14 mouse cellular contexts compared by ENCODE assay signal in the genomic region with DNA sequence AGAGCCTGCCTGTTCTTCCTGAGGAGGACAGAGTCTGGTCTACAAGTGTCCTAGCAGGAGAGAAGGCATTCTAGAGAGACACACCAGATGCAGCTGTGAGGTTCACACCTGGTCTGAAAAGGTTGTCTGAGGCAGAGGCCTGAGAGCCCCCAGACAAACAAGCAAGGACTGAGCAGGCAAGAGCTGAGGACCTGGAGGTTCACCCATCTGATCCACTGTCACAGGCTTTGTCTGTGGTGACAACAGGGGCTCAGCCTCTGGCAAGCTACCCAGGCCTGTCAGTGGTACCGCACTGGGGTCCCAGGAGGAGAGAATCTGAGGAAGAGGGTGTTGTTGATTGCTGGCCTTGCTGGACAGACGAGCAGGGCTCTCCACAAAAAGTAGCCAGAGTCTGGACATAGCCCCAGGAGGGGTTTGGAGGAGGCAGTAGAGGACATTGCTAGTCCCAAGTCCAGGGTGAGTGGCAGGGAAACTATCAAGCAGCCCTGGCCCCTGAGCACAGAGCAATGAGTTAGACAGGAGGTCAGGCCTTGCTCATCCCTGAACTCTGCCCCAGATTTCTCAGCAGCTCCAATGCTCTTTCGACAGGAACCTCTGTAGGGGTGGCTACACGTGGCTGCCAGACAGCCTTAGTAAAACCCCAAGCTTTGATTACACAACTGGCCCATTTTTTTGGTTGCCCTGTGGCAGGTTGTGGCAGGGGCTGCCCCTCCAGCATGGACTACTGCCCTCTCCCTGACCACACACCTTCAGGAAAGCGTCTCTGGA. TPM values are rescaled to one million over a fixed set of nuclear protein-coding genes. Genes with fewer than 3 reads are reported as not detected.
DNase-seq lines count a peak whose midpoint lies in the region; ATAC-seq lines count a peak whose summit lies in the region.
"Had no signal": no experiment of that assay in that cellular context is flagged by ENCODE, and none has a peak within 500 bp of the region (broad histone marks: within the 10 kb centered on the region; RNA-seq: fewer than 3 reads in every experiment).

No protein-coding gene starts in this region.

- H3K4me1 ChIP-seq in midbrain, embryonic 13.5 days (replicated peaks), result 0 out of 2 replicates have a peak, but pooled peaks cover 3% of the 10 kb centered on the region
- peaks cover 16% of the 10 kb centered on the region for H3K4me1 ChIP-seq in hindbrain, embryonic 12.5 days

- H3K27ac ChIP-seq in midbrain, embryonic 13.5 days, result no peak overlapping the region
- H3K27ac ChIP-seq in hindbrain, embryonic 12.5 days, result no peak overlapping the region
- H3K27ac ChIP-seq: hindbrain, embryonic 10.5 days; limb, embryonic 15.5 days had no signal

- peaks cover 4% of the 10 kb centered on the region; the same call in 1 of the 2 replicates for H3K27me3 ChIP-seq in midbrain, embryonic 13.5 days
- peaks cover 3% of the 10 kb centered on the region; the same call in 1 of the 2 replicates for H3K27me3 ChIP-seq in hindbrain, embryonic 12.5 days
- H3K27me3 ChIP-seq: limb, embryonic 15.5 days had no signal

- H3K9me3 ChIP-seq in midbrain, embryonic 13.5 days, result no peaks in the 10 kb centered on the region
- no peaks in the 10 kb centered on the region for H3K9me3 ChIP-seq in hindbrain, embryonic 12.5 days (replicated peaks)
- H3K9me3 ChIP-seq: hindbrain, embryonic 10.5 days; limb, embryonic 15.5 days had no signal

- H3K36me3 ChIP-seq in midbrain, embryonic 13.5 days, result peaks cover 21% of the 10 kb centered on the region
- H3K36me3 ChIP-seq in hindbrain, embryonic 12.5 days, result peaks cover 15% of the 10 kb centered on the region; the same call in 1 of the 2 replicates

- H3K4me2 ChIP-seq in midbrain, embryonic 13.5 days (replicated peaks), result no peak overlapping the region
- no peak overlapping the region for H3K4me2 ChIP-seq in hindbrain, embryonic 12.5 days (replicated peaks)
- H3K4me2 ChIP-seq: limb, embryonic 15.5 days had no signal

- H3K9ac ChIP-seq in midbrain, embryonic 13.5 days (replicated peaks), result no peak overlapping the region
- no peak overlapping the region for H3K9ac ChIP-seq in hindbrain, embryonic 12.5 days
- H3K9ac ChIP-seq: limb, embryonic 15.5 days had no signal

- no peak overlapping the region for H3K4me3 ChIP-seq in midbrain, embryonic 13.5 days (replicated peaks)
- H3K4me3 ChIP-seq in hindbrain, embryonic 12.5 days, result no peak overlapping the region
- H3K4me3 ChIP-seq: hindbrain, embryonic 10.5 days; limb, embryonic 15.5 days had no signal

- WGBS in midbrain, embryonic 13.5 days, result 81% methylated on average over 5 of the region's 5 CpGs
- 80% methylated on average over 5 of the region's 5 CpGs for WGBS in hindbrain, embryonic 12.5 days

- no peak for ATAC-seq in midbrain, embryonic 13.5 days
- ATAC-seq in hindbrain, embryonic 12.5 days (ENCODE audit: low FRiP score), result no peak
- ATAC-seq: activated CD4-positive, CD25-positive, alpha-beta regulatory T cell, adult 4 months had no signal

- intact Hi-C loops in heart, postnatal 14 days (cut with DNase I), result no loop called here

- DNase-seq in heart, adult 11 months, result peak; percentile 91
- DNase-seq in heart, postnatal 14 days, result no peak
- DNase-seq in 3T3-L1 (ENCODE audit: low read depth, low spot score), result peak; percentile 55
- peak; percentile 58 for DNase-seq in adrenal gland, postnatal 14 days
- DNase-seq in kidney, postnatal 25 days, result peak; percentile 70 to 94
- no peak for DNase-seq in embryo, embryonic 9.5 days (ENCODE audit: extremely low spot score)
- DNase-seq: heart, adult 18-20 months; right cerebral cortex, postnatal 25 days; thymus, postnatal 25 days had no signal

RNA-seq across cellular contexts. Expression of gene Pim3, which starts 8.6 kb away (rescaled TPM):
- total RNA-seq in heart, postnatal 14 days (2021), result 10 to 100 TPM; 97.7 to 97.8 TPM
- 70.9 and 76.5 TPM in 2 replicates for total RNA-seq in adrenal gland, postnatal 14 days (2021)
- 42.0 and 47.6 TPM in 2 replicates for polyA plus RNA-seq in midbrain, embryonic 13.5 days (2015; fragmentation: Nextera tagmentation; extraction: Ambion mirVana)
- 45.3 and 48.0 TPM in 2 replicates for polyA plus RNA-seq in hindbrain, embryonic 12.5 days (2016; fragmentation: Nextera tagmentation; extraction: Ambion mirVana)

RNA-seq across cellular contexts. Expression of gene Creld2, which starts 51.2 kb away (rescaled TPM):
- total RNA-seq in heart, postnatal 14 days (2021), result 10 to 100 TPM; 12.1 to 22.5 TPM
- 33.0 and 35.0 TPM in 2 replicates for total RNA-seq in adrenal gland, postnatal 14 days (2021)
- 55.7 and 56.2 TPM in 2 replicates for polyA plus RNA-seq in midbrain, embryonic 13.5 days (2015; fragmentation: Nextera tagmentation; extraction: Ambion mirVana)
- 65.2 and 74.8 TPM in 2 replicates for polyA plus RNA-seq in hindbrain, embryonic 12.5 days (2016; fragmentation: Nextera tagmentation; extraction: Ambion mirVana)

RNA-seq across cellular contexts. Expression of gene Alg12, which starts 51.5 kb away (rescaled TPM):
- total RNA-seq in heart, postnatal 14 days (2021), result 1 to 10 TPM; 9.2 to 9.9 TPM
- total RNA-seq in adrenal gland, postnatal 14 days (2021), result 14.3 and 14.8 TPM in 2 replicates
- 7.4 and 7.5 TPM in 2 replicates for polyA plus RNA-seq in midbrain, embryonic 13.5 days (2015; fragmentation: Nextera tagmentation; extraction: Ambion mirVana)
- 9.1 and 9.9 TPM in 2 replicates for polyA plus RNA-seq in hindbrain, embryonic 12.5 days (2016; fragmentation: Nextera tagmentation; extraction: Ambion mirVana)

Comparison
In these comparisons a context has a peak if more than half of its experiments do, and no peak if none do; other contexts are left out.
1. DNase-seq: peak in heart, adult 11 months (single experiment), 3T3-L1 (single experiment), adrenal gland, postnatal 14 days (single experiment) and kidney, postnatal 25 days (2 of 2); none in heart, postnatal 14 days (0 of 2) and embryo, embryonic 9.5 days (single experiment).